Mouse (Mus musculus) hindbrain, embryonic 14.5 days (tissue): ENCODE data around the gene Tpi1. TPM values are rescaled to one million over a fixed set of nuclear protein-coding genes. Genes with fewer than 3 reads are reported as not detected.
A peak's percentile ranks its signal among the peaks of the same experiment; 100 is the strongest.

Experiments
- ATAC-seq: fragments of 200-750 bp; cut with Nextera tagmentation; 2 replicates; pipeline ENCODE4 v1.8.0; 2017; ENCODE audit warnings: moderate number of reproducible peaks, mild to moderate bottlenecking, moderate TSS enrichment, moderate library complexity; ENCODE audit not compliant: low FRiP score
- DNase-seq: peaks from one replicate; pipeline ENCODE4 v3.0.0-alpha.2; 2015; ENCODE audit warnings: low spot score
- H3K27ac ChIP-seq: fragments of 300-500 bp; sonication (generic); 2 replicates; pipeline ENCODE4 v1.5.1; 2014; ENCODE audit warnings: mild to moderate bottlenecking, moderate library complexity
- H3K27me3 ChIP-seq: fragments of 300-500 bp; sonication (generic); 2 replicates; pipeline ENCODE4 v1.6.1; 2014; ENCODE audit warnings: mild to moderate bottlenecking, low read length, mixed read lengths; ENCODE audit not compliant: control insufficient read depth, insufficient read depth
- H3K36me3 ChIP-seq: fragments of 300-500 bp; sonication (generic); replicated peaks from 2 replicates; pipeline ENCODE4 v1.6.1; 2014; ENCODE audit not compliant: control insufficient read depth, insufficient read depth
- H3K4me1 ChIP-seq: fragments of 300-500 bp; sonication (generic); replicated peaks from 2 replicates; pipeline ENCODE4 v1.6.1; 2014; ENCODE audit warnings: antibody characterized with exemption, low read length, mixed read lengths; ENCODE audit not compliant: control insufficient read depth, insufficient read depth
- H3K4me2 ChIP-seq: fragments of 300-500 bp; sonication (generic); replicated peaks from 2 replicates; pipeline ENCODE4 v1.6.1; 2014; ENCODE audit warnings: mild to moderate bottlenecking, moderate library complexity
- H3K4me3 ChIP-seq: fragments of 300-500 bp; sonication (generic); replicated peaks from 2 replicates; pipeline ENCODE4 v1.5.1; 2014; ENCODE audit warnings: mild to moderate bottlenecking, low read length
- H3K9ac ChIP-seq: fragments of 300-500 bp; sonication (generic); 2 replicates; pipeline ENCODE4 v1.6.1; 2014
- H3K9me3 ChIP-seq: fragments of 300-500 bp; sonication (generic); 2 replicates; pipeline ENCODE4 v1.6.1; 2016; ENCODE audit warnings: low read length; ENCODE audit not compliant: control insufficient read depth
- WGBS: fragments of 180-500 bp; shearing (Covaris S2); extraction: QIAGEN DNeasy Blood & Tissue Kit; methylation state at CpG from one replicate; pipeline ENCODE4 v1.1.7; 2014; 5-methylcytosine and 5-hydroxymethylcytosine counted together
- polyA plus RNA-seq: library from polyadenylated mRNA; unstranded; fragments of >200 nt; fragmentation: Nextera tagmentation; extraction: Ambion mirVana; gene quantifications from 2 replicates; pipeline ENCODE4 v1.2.1, GENCODE M21; 2014

Tpi1 gene
- polyA plus RNA-seq, result 413 and 474 TPM in 2 replicates

GRCm38 (mm10) chr6:124813933-124814332 is at the start of gene Tpi1:
Gene Tpi1 (minus strand): TSS chr6:124814296.
- no peaks in the 10 kb centered on the region for H3K27me3 ChIP-seq
- WGBS, result 0% methylated on average over 22 of the region's 22 CpGs
- H3K4me1 ChIP-seq, result peaks cover 30% of the 10 kb centered on the region
- H3K9me3 ChIP-seq, result no peaks in the 10 kb centered on the region
- H3K36me3 ChIP-seq, result peaks cover 61% of the 10 kb centered on the region
- H3K4me2 ChIP-seq, result peak within 1 kb of the TSS; percentile 87
- peak within 1 kb of the TSS; percentile 77 for H3K27ac ChIP-seq
- ATAC-seq, result peak; percentile 87
- peak within 1 kb of the TSS; percentile 48 for H3K4me3 ChIP-seq
- H3K9ac ChIP-seq, result peak within 1 kb of the TSS; percentile 80
- DNase-seq, result peak; percentile 81

DNA sequence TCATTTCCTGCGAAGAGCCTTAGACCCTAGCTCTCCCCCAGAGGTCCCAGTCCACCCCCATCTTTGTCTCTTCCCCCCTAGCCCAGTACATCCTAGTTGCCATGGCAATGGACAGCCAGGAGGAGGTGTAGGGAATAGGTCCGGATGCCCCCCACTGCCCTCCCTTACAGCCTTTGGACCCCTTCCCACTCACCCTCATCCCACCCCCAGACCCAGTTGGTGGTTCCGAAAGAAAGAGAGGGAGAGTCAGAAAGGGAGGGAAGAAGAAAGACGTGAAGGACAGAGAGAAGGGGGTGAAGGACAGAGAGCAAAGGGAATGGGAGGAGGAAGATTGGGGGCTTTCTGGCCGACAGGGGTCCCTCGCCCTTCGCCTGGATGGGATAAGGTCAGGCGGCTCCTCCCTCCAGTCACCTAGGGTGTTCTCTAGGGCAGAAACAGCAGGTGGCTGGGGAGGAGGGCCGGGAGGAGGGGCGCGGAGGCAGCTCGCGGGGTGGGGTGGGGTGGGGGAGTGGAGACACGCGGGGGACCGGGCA is 49.1 kb upstream of the Tpi1 start:
- WGBS, result 1% methylated on average over 16 of the region's 16 CpGs
- Histone ChIP-seq H3K4me2 (peak overlapping the region; percentile 64), H3K27ac (peak overlapping the region; percentile 91), H3K9ac (peak overlapping the region; percentile 92), H3K27me3 (no peaks in the 10 kb centered on the region), H3K4me3 (peak overlapping the region; percentile 62), H3K36me3 (peaks cover 12% of the 10 kb centered on the region; the same call in 1 of the 2 replicates), H3K4me1 (peaks cover 44% of the 10 kb centered on the region), H3K9me3 (no peaks in the 10 kb centered on the region)
- ATAC-seq, result peak; percentile 37; the same call in 1 of the 2 replicates
- no peak for DNase-seq

DNA sequence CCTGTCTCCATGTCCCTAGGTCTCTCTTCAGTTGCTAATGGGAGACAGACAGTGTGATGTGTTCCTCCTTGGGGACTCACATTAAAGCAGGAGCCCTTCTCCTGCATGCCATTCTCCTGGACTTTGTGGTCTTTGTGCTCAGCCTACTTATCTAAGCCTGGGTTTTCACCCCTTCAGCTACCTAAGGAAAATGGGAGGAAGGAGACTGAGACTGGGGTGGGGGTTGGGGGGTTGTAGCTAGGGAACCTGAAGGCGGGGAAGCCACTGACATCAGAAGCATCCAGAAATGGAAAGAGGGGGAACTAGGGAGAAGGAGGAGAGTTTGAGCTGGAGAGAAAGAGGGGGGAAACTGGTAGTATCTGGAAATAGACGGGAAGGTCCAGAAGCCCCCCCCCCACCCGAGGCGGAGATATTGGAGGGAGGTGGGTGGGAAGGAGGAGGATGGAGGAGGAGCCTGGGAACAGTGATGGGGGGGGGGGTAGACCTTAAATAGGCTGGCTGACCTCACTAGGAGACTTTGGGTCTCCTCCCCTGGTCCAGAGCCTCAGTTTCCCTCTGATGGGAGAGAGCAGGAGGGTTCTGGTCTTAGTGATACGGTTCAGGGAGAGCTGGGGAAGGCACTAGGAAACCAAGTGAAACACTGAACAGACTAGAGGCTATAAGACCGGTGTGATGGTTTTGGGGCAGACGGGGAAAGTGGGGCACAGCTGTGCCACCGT is 48.5 kb upstream of the Tpi1 start:
- Histone ChIP-seq H3K4me3 (peak overlapping the region; percentile 62), H3K27ac (peak overlapping the region; percentile 91), H3K36me3 (peaks cover 12% of the 10 kb centered on the region; the same call in 1 of the 2 replicates), H3K4me1 (peaks cover 49% of the 10 kb centered on the region), H3K9me3 (no peaks in the 10 kb centered on the region), H3K9ac (peak overlapping the region; percentile 92), H3K27me3 (no peaks in the 10 kb centered on the region), H3K4me2 (peak overlapping the region; percentile 64)
- WGBS, result 8% methylated on average over 8 of the region's 8 CpGs
- peak; percentile 6; the same call in 1 of the 2 replicates for ATAC-seq
- DNase-seq, result no peak

DNA sequence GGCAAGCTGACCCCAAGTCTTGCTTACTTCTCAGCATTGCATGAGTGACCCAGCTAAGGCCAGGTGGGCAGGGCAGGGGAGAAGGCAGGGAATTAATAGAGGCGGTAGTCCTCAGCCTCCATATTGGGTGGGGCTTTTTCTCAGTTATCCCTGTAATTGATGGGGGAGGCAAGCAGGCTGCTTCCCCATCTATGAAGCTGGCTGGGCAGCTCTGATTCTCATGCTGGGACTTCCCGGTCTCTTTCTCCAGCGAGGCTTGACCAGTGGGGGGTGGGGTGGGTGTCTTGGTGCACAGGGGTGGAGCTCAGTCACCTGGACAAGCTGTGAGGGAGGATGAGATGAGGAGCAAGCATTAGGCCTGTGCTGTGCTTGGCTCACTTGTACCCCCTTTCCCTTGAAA is 47.7 kb upstream of the Tpi1 start:
- Histone ChIP-seq H3K9me3 (no peaks in the 10 kb centered on the region), H3K36me3 (peaks cover 12% of the 10 kb centered on the region; the same call in 1 of the 2 replicates), H3K27ac (peak overlapping the region; percentile 91; the same call in 1 of the 2 replicates), H3K4me2 (peak overlapping the region; percentile 64), H3K4me3 (peak overlapping the region; percentile 62), H3K9ac (peak overlapping the region; percentile 92), H3K4me1 (peaks cover 49% of the 10 kb centered on the region), H3K27me3 (no peaks in the 10 kb centered on the region)
- ATAC-seq (no peak), DNase-seq (no peak)
- WGBS, result 35% methylated on average over 3 of the region's 3 CpGs

DNA sequence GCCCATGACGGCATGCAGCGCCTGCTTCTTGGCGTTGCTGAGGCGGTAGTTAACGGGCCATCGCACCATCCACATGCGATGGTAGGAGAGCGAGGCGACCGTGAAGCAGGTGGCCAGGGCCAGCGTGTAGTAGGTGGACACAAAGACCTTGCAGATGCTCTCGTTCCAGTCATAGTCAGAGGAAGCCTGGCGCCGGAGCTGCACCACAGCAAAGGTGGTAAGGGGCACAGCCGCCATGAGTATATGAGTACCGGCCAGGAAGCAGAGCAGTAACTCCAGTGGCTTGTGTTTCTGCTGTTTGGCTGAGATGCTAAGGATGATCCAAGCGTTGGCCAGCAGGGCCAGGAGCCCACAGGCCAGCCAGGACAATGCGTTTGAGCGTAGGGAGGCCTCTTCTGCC is 47.2 kb upstream of the Tpi1 start:
- ATAC-seq (no peak), DNase-seq (no peak)
- H3K9me3 ChIP-seq, result no peaks in the 10 kb centered on the region
- 0 out of 2 replicates have a peak overlapping the region, but pooled peaks have one; percentile 62 for H3K4me3 ChIP-seq
- no peaks in the 10 kb centered on the region for H3K27me3 ChIP-seq
- H3K9ac ChIP-seq, result peak overlapping the region; percentile 92; the same call in 1 of the 2 replicates
- peaks cover 49% of the 10 kb centered on the region for H3K4me1 ChIP-seq
- no peak overlapping the region for H3K27ac ChIP-seq
- WGBS, result 79% methylated on average over 19 of the region's 19 CpGs
- H3K4me2 ChIP-seq, result peak overlapping the region; percentile 64
- H3K36me3 ChIP-seq, result peaks cover 12% of the 10 kb centered on the region; the same call in 1 of the 2 replicates

- H3K27ac ChIP-seq, result peak overlapping the region; percentile 55; the same call in 1 of the 2 replicates
- peaks cover 12% of the 10 kb centered on the region; the same call in 1 of the 2 replicates for H3K36me3 ChIP-seq
- H3K4me1 ChIP-seq, result peaks cover 56% of the 10 kb centered on the region
- DNase-seq (no peak), ATAC-seq (no peak)
- no peak overlapping the region for H3K4me3 ChIP-seq
- peak overlapping the region; percentile 37 for H3K9ac ChIP-seq
- no peaks in the 10 kb centered on the region for H3K9me3 ChIP-seq
- no peaks in the 10 kb centered on the region for H3K27me3 ChIP-seq
- WGBS, result 78% methylated on average over 9 of the region's 9 CpGs
- peak overlapping the region; percentile 64 for H3K4me2 ChIP-seq
Measured at GRCm38 (mm10) chr6:124860511-124860910, 46.4 kb upstream of the Tpi1 start.

GRCm38 (mm10) chr6:124859725-124860124 is 45.6 kb upstream of the Tpi1 start:
- 7% methylated on average over 12 of the region's 12 CpGs for WGBS
- ATAC-seq (no peak), DNase-seq (peak; percentile 84)
- peak overlapping the region; percentile 37 for H3K9ac ChIP-seq
- H3K4me1 ChIP-seq, result peaks cover 52% of the 10 kb centered on the region
- no peaks in the 10 kb centered on the region for H3K27me3 ChIP-seq
- H3K36me3 ChIP-seq, result peaks cover 13% of the 10 kb centered on the region
- H3K4me3 ChIP-seq, result 0 out of 2 replicates have a peak overlapping the region, but pooled peaks have one; percentile 0
- H3K27ac ChIP-seq, result peak overlapping the region; percentile 55
- H3K4me2 ChIP-seq, result peak overlapping the region; percentile 32
- H3K9me3 ChIP-seq, result no peaks in the 10 kb centered on the region

DNA sequence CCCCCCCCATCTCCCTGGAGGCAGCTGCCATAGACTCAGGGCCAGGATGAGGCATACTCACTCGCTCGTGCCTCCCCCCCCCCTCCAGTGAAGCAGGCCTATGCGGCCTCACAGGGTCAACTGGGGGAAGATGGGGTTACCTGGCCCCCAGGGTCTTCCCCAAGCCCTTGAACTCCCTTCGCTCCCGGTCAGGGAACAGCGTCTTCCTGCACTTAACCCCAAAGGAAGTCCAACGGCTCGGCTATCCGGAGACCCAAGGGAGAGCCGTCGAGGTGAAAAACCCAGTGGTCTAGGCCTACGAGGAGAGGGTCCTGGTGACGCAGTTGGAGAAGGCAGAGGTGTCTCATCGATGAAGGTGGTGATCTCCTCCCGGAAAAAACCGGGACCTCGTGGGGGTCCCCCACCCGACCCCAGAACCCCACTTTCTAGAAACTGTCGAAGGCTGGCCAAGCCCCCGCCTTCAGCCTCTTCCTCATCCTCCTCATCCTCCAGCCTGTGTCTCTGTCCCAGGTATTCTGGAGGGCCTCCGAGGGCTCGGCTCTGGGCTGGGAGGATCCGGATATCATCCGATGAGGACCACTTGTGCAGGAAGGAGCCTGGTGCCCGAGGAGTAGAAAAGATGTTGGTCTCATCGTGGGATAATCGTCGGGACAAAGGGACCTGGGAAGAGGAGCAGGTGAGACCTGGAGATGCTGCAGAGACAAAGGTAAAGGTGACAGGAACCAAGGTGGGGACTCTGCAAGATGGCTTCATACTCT is 44.6 kb upstream of the Tpi1 start:
- DNase-seq (no peak), ATAC-seq (no peak)
- Histone ChIP-seq H3K27ac (no peak overlapping the region), H3K9ac (0 out of 2 replicates have a peak overlapping the region, but pooled peaks have one; percentile 96), H3K4me2 (peak overlapping the region; percentile 83), H3K9me3 (no peaks in the 10 kb centered on the region), H3K36me3 (peaks cover 19% of the 10 kb centered on the region), H3K4me3 (no peak overlapping the region), H3K4me1 (peaks cover 45% of the 10 kb centered on the region), H3K27me3 (no peaks in the 10 kb centered on the region)
- 73% methylated on average over 28 of the region's 28 CpGs for WGBS
